Mouse (Mus musculus): ENCODE measurements around the gene Acot7. TPM values are rescaled to one million over a fixed set of nuclear protein-coding genes. Genes with fewer than 3 reads are reported as not detected.
"Not testable (repeated sequence)": the region's sequence is repeated elsewhere in the genome, so short reads cannot be mapped to it uniquely, and the experiment has no call there.

Gene Acot7
- polyA plus RNA-seq, 1 experiment from 2014 or later, result 57.3 TPM

DNA sequence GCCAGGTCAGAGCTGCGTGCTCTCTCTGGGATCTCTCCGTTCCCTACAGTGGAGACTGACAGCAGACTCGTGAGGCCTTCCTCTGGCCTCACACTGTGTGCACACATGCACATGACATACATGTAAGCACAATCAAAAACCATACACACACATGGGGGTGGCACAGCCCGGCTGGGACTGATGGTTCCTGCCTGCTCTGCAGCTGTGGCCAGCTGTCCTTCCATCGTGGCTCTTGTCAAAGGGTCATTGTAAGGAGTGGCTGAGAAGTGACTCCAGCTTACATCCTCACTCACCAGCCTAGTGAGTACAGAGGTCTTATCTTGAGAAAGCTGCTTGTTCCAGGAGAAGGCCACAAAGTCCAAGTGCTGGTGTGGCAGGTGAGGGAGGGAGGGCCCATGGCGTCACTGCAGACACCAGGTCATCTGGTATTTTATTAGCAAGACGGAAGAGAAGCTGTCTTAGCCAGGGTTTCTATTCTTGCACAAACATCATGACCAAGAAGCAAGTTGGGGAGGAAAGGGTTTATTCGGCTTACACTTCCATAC, 37.0 kb downstream of the Acot7 start:
- Histone ChIP-seq H3K9ac (no peak overlapping the region), H3K27ac (no peak overlapping the region), H3K9me3 (no peaks in the 10 kb centered on the region), H3K4me1 (peaks cover 5% of the 10 kb centered on the region; the same call in 1 of the 2 replicates), H3K36me3 (peaks cover 8% of the 10 kb centered on the region; the same call in 1 of the 2 replicates), H3K4me3 (no peak overlapping the region), H3K4me2 (no peak overlapping the region), H3K27me3 (no peaks in the 10 kb centered on the region)
- 78% methylated on average over 8 of the region's 8 CpGs for WGBS
- ATAC-seq (ENCODE audit: insufficient number of reproducible peaks, low FRiP score, low TSS enrichment, low read depth), result no peak

DNA sequence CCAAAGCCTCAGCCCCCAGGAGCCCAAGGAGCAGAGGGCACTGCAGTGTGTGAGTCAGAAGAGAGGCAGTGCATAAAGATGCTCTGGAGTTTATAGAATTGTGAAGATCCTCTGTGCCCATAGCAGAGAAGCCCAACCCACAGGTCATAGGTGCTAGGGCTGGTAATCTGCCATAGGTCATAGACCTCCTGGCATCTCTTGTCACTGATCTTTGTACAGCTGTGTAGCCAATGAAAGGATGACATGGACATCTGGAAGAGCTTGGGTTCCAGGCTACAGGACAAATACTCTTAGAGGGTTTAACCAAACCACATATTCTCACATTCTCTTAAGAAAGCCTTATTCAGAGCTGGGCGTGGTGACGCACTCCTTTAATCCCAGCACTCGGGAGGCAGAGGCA, 41.7 kb downstream of the Acot7 start:
- Histone ChIP-seq H3K27ac (no peak overlapping the region), H3K36me3 (0 out of 2 replicates have a peak, but pooled peaks cover 6% of the 10 kb centered on the region), H3K9ac (no peak overlapping the region), H3K27me3 (no peaks in the 10 kb centered on the region), H3K4me1 (peaks cover 21% of the 10 kb centered on the region), H3K4me3 (no peak overlapping the region), H3K4me2 (no peak overlapping the region), H3K9me3 (no peaks in the 10 kb centered on the region)
- WGBS, result 94% methylated on average over 3 of the region's 3 CpGs
- no peak for ATAC-seq (ENCODE audit: insufficient number of reproducible peaks, low FRiP score, low TSS enrichment, low read depth)

DNA sequence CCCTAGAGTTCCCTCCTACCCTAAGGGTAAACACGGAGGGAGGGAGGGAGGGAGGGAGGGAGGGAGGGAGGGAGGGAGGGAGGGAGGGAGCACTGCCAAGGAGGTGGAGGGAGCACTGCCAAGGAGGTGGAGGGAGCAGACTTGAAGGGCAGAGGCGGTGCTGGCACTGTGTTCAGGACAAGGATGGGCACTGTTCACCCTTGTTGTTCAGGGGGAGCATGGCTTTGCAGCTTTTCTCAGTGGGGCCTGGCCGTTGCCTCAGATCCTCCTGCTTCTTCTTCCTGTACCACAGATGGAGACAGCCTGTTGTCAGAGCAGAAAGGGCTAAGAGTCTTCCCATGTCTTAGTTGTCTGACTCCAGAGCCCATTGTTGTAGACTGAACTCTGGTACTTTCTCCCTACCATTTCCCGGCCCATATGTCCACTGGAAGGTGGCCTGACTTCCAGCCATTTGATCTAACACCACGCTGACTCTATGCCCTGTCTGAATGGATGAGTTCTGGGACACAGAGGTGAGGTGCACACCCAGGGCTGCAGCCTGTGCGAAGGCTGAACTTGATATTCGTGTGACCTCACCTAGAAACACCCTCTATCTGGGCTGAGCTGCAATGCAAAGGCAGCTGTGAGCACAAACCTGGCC, 43.0 kb downstream of the Acot7 start:
- H3K36me3 ChIP-seq, result 0 out of 2 replicates have a peak, but pooled peaks cover 6% of the 10 kb centered on the region
- H3K4me3 ChIP-seq, result no peak overlapping the region
- H3K9ac ChIP-seq, result no peak overlapping the region
- ATAC-seq (ENCODE audit: insufficient number of reproducible peaks, low FRiP score, low TSS enrichment, low read depth), result no peak
- no peak overlapping the region for H3K4me2 ChIP-seq
- peaks cover 21% of the 10 kb centered on the region for H3K4me1 ChIP-seq
- no peak overlapping the region for H3K27ac ChIP-seq
- no peaks in the 10 kb centered on the region for H3K9me3 ChIP-seq
- WGBS, result 61% methylated on average over 7 of the region's 7 CpGs
- no peaks in the 10 kb centered on the region for H3K27me3 ChIP-seq

DNA sequence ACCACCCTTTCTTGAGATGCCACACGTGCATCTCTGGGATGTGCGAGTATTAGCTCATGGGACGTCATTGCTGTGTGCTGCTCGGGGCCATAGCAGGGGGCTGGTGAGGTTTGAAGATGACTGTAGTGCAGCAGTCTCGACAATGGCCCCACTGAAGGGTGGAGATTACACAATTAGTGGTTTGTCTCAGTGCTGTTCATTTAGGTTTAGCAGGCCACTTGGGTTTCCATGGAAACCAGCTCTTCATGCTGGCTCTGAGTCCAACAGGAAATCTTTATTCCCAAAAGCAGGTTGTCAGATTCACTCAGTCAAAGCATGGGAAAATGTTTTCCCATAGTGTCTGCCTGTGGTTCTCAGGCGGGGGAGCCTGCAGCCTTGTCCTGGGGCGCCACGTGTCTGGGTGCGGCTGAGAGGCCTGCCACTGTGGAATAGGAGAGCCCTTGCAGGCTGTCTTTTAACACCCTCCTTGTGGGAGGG, 43.5 kb downstream of the Acot7 start:
- no peak overlapping the region for H3K4me3 ChIP-seq
- no peak overlapping the region for H3K4me2 ChIP-seq
- no peaks in the 10 kb centered on the region for H3K9me3 ChIP-seq
- ATAC-seq (ENCODE audit: insufficient number of reproducible peaks, low FRiP score, low TSS enrichment, low read depth), result no peak
- 44% methylated on average over 9 of the region's 9 CpGs for WGBS
- H3K4me1 ChIP-seq, result peaks cover 22% of the 10 kb centered on the region
- H3K9ac ChIP-seq, result no peak overlapping the region
- H3K27ac ChIP-seq, result peak overlapping the region; percentile 50
- H3K36me3 ChIP-seq, result 0 out of 2 replicates have a peak, but pooled peaks cover 6% of the 10 kb centered on the region
- no peaks in the 10 kb centered on the region for H3K27me3 ChIP-seq

DNA sequence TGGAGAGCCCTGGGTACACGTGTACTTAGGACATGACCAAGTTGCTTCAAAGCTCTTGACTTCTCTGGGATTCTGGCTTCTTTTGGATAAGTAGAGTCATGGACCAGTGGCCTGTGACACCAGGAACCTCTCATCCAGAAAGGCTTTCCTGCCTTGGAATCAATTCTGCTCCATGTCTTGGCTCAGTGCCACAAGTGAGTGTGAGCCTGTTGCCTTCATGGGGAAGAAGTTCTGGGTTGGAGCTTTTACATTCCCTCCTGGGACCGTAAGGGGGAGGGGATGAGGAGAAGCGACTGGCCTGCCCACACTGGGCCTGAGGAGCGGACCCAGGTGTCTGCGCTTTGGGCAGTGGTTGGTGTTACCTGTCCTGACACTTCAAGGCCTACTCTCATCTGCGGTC, 44.2 kb downstream of the Acot7 start:
- H3K9me3 ChIP-seq, result no peaks in the 10 kb centered on the region
- no peak for ATAC-seq (ENCODE audit: insufficient number of reproducible peaks, low FRiP score, low TSS enrichment, low read depth)
- H3K36me3 ChIP-seq, result 0 out of 2 replicates have a peak, but pooled peaks cover 6% of the 10 kb centered on the region
- no peak overlapping the region for H3K4me2 ChIP-seq
- no peak overlapping the region for H3K9ac ChIP-seq
- no peak overlapping the region for H3K27ac ChIP-seq
- H3K4me1 ChIP-seq, result peaks cover 28% of the 10 kb centered on the region
- no peak overlapping the region for H3K4me3 ChIP-seq
- no peaks in the 10 kb centered on the region for H3K27me3 ChIP-seq
- WGBS, result 86% methylated on average over 6 of the region's 6 CpGs

DNA sequence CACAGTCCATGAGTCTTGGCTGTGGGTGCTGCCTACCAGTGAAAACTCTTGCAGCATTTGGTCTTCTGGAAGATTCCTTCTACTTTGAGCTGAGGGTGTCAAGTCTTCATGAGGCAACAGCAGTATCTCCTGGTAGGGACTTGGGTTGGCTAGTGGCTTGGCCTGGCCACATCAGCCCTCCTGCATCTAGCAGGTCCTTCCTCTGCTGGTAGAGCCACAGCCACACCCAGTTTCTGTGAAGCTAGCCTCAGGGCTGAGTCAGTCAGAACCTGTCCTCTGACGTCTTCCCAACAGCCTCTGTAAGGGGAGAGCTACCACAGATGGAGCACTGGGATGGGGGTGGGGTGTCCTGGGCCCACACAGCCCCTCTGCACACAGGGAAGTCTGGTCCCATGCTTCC, 44.6 kb downstream of the Acot7 start:
- no peak overlapping the region for H3K4me2 ChIP-seq
- ATAC-seq (ENCODE audit: insufficient number of reproducible peaks, low FRiP score, low TSS enrichment, low read depth), result no peak
- H3K9ac ChIP-seq, result no peak overlapping the region
- no peak overlapping the region for H3K4me3 ChIP-seq
- no peak overlapping the region for H3K27ac ChIP-seq
- no peaks in the 10 kb centered on the region for H3K27me3 ChIP-seq
- WGBS, result 33% methylated on average over 1 of the region's 1 CpGs
- peaks cover 29% of the 10 kb centered on the region for H3K4me1 ChIP-seq
- H3K9me3 ChIP-seq, result no peaks in the 10 kb centered on the region
- 0 out of 2 replicates have a peak, but pooled peaks cover 6% of the 10 kb centered on the region for H3K36me3 ChIP-seq

DNA sequence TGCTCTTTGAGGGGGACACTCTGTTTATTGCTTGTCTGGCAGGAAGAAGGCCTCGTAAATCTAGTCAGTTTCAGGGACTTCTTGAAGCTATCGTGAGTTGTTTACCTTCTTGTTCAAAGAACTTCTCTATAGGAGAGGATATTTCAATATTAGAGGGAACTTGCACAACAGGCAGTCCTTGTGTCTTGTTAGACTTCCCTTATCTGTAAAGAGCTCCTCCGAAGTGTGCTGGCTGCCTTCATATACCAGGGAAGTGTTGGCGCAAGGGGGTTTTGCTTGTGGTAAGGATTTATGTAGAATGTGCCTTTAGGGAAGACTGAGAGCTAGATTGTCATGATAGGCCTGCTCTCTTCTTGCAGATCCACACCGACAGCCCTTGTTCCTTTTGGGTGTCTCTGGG, 46.2 kb downstream of the Acot7 start:
- Histone ChIP-seq H3K36me3 (no peaks in the 10 kb centered on the region), H3K27me3 (no peaks in the 10 kb centered on the region), H3K9me3 (no peaks in the 10 kb centered on the region), H3K9ac (no peak overlapping the region), H3K4me1 (peaks cover 37% of the 10 kb centered on the region), H3K27ac (no peak overlapping the region), H3K4me3 (no peak overlapping the region), H3K4me2 (no peak overlapping the region)
- ATAC-seq (ENCODE audit: insufficient number of reproducible peaks, low FRiP score, low TSS enrichment, low read depth), result no peak
- 52% methylated on average over 5 of the region's 5 CpGs for WGBS

DNA sequence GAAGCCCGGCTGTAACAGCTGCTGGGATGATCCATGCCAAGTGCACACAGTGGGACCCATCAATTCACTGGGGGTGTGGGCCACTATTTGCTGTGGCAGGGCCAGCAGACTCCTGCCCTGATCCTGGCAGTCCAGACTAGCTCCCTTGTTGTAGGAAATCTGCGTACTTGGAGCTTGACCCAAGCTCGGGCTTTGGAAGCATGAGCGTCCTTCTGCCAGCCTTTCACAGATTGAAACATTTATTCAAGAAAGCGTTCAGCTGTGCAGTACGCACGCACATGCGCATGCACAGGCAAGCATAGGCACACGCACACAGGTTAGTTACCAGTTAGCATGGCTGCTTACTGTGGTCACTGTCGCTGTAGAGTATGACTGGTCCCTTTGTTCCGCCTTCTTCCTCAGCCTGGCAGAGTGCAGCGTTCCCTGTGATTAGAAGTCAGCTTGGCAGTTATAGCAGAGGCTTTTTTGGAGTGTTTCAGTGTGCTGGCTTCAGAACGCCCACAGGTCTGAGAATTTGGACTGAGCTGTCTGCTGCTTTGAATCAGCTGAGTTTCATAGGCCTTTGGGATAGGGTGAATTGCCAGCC, 49.1 kb downstream of the Acot7 start:
- H3K36me3 ChIP-seq, result no peaks in the 10 kb centered on the region
- no peak overlapping the region for H3K4me2 ChIP-seq
- no peaks in the 10 kb centered on the region for H3K9me3 ChIP-seq
- peak; percentile 48; the same call in 1 of the 2 replicates for ATAC-seq (ENCODE audit: insufficient number of reproducible peaks, low FRiP score, low TSS enrichment, low read depth)
- H3K27me3 ChIP-seq, result no peaks in the 10 kb centered on the region
- no peak overlapping the region for H3K9ac ChIP-seq
- H3K4me1 ChIP-seq, result peaks cover 26% of the 10 kb centered on the region
- no peak overlapping the region for H3K4me3 ChIP-seq
- H3K27ac ChIP-seq, result peak overlapping the region; percentile 78
- WGBS, result 69% methylated on average over 13 of the region's 13 CpGs

DNA sequence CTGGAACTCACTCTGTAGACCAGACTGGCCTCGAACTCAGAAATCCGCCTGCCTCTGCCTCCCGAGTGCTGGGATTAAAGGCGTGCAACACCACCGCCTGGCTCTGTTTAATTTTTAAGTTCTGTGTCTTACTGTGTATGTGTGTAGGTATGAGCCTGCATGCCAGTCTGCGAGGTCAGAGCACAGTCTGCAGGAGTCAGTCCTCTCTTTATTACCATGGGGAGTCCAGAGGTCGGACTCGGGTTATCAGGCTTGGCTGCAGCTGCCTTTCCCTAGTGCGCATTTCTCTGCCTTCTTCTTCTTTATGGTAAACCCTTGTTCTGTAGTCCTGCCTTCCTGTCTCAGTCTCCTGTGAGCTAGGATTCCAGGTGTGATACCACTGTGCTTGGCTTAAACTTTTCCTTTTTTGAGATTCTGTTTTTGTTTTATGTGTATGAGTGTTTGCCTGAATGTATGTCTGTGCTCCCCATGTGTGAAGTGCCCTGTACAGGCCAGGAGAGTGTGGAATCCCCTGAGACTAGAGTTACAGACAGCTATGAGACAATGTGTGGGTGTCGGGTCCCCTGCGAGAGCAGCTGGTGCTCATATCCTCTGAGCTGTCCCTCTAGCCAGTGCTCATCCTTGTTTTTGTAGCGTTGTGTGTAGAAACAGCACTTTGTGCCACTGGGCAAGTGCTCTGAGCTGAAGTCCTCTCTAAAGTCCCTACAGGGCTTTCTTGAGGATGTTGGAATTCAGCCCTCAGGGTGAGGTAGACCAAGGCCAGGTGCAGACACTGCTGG, 50.0 kb downstream of the Acot7 start:
- peak overlapping the region; percentile 38 for H3K27ac ChIP-seq

DNA sequence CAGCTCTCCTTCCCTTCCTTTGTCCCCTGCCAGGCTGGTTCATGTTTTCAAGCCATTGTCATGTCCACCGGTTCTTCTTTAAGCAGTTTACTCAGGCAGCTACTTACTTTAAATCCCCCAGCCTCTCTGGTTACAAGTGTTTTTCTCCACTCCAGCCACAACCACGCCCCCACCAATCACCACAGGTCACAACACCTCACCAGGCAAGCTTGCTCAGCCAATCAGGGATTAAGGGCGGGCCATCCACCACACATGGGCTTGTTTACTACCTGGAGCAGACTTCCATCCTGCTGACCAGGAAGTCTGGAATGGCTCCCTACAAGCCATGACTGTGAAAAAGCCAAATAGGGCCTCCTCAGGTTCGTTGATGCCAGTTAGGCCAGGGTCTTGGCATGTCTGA, 52.4 kb downstream of the Acot7 start:
- not testable (repeated sequence) for H3K4me3 ChIP-seq; H3K9me3 ChIP-seq; H3K9ac ChIP-seq; H3K4me2 ChIP-seq; ATAC-seq (ENCODE audit: insufficient number of reproducible peaks, low FRiP score, low TSS enrichment, low read depth); H3K36me3 ChIP-seq; H3K27me3 ChIP-seq; H3K27ac ChIP-seq
- peaks cover 16% of the 10 kb centered on the region for H3K4me1 ChIP-seq
- WGBS, result 30% methylated on average over 4 of the region's 4 CpGs

More for the DNA sequence above, 50.0 kb downstream of the Acot7 start:
- Histone ChIP-seq H3K4me3 (no peak overlapping the region), H3K4me2 (no peak overlapping the region), H3K27me3 (no peaks in the 10 kb centered on the region), H3K9me3 (no peaks in the 10 kb centered on the region), H3K36me3 (0 out of 2 replicates have a peak, but pooled peaks cover 4% of the 10 kb centered on the region), H3K4me1 (peaks cover 18% of the 10 kb centered on the region), H3K9ac (no peak overlapping the region)
- ATAC-seq (ENCODE audit: insufficient number of reproducible peaks, low FRiP score, low TSS enrichment, low read depth), result no peak
- 77% methylated on average over 12 of the region's 12 CpGs for WGBS

DNA sequence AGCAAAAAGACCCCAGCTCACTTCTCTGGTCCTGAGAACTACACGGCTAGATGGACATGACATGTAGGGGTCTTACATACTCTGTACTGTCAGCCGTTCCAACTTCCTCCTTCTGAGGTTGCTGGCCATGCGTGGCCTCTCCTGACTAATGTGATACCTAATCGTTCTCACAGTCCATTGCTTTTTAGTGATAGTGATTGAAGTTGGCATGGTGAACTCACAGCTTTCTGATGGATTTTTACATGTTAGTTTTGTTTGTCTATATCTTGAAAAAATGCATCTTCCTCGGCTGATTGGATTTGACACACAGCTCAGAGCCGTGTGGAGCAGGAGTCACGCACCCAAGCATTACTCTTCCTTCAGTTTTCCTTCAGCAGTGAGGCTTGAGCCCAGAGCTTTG, 53.4 kb downstream of the Acot7 start:
- no peaks in the 10 kb centered on the region for H3K9me3 ChIP-seq
- H3K4me3 ChIP-seq, result no peak overlapping the region
- H3K4me2 ChIP-seq, result no peak overlapping the region
- H3K27me3 ChIP-seq, result no peaks in the 10 kb centered on the region
- no peak for ATAC-seq (ENCODE audit: insufficient number of reproducible peaks, low FRiP score, low TSS enrichment, low read depth)
- H3K9ac ChIP-seq, result no peak overlapping the region
- H3K27ac ChIP-seq, result no peak overlapping the region
- 83% methylated on average over 7 of the region's 7 CpGs for WGBS
- peaks cover 4% of the 10 kb centered on the region; the same call in 1 of the 2 replicates for H3K36me3 ChIP-seq
- H3K4me1 ChIP-seq, result peaks cover 16% of the 10 kb centered on the region

All from limb, embryonic 15.5 days (tissue).